Mouse (Mus musculus) embryonic facial prominence, embryonic 14.5 days (tissue): ENCODE measurements around the gene Cenpn. TPM values are rescaled to one million over a fixed set of nuclear protein-coding genes. Genes with fewer than 3 reads are reported as not detected.

Experiments
- ATAC-seq: fragments of 200-750 bp; cut with Nextera tagmentation; 2 replicates; pipeline ENCODE4 v1.8.0; 2017; ENCODE audit warnings: low read depth, moderate number of reproducible peaks, moderate TSS enrichment
- DNase-seq: peaks from one replicate; pipeline ENCODE4 v3.0.0-alpha.2; 2015; ENCODE audit warnings: low spot score
- H3K27ac ChIP-seq: fragments of 300-500 bp; sonication (generic); replicated peaks from 2 replicates; pipeline ENCODE4 v1.5.1; 2014; ENCODE audit warnings: low read depth, mild to moderate bottlenecking, low read length, moderate library complexity
- H3K27me3 ChIP-seq: fragments of 300-500 bp; sonication (generic); replicated peaks from 2 replicates; pipeline ENCODE4 v1.6.1; 2014; ENCODE audit warnings: low read length; ENCODE audit not compliant: control insufficient read depth, insufficient read depth
- H3K36me3 ChIP-seq: fragments of 300-500 bp; sonication (generic); 2 replicates; pipeline ENCODE4 v1.6.1; 2014; ENCODE audit warnings: low read length, mixed read lengths; ENCODE audit not compliant: control insufficient read depth, insufficient read depth
- H3K4me1 ChIP-seq: fragments of 300-500 bp; sonication (generic); 2 replicates; pipeline ENCODE4 v1.6.1; 2014; ENCODE audit warnings: antibody characterized with exemption, low read length; ENCODE audit not compliant: control insufficient read depth, insufficient read depth
- H3K4me2 ChIP-seq: fragments of 300-500 bp; sonication (generic); 2 replicates; pipeline ENCODE4 v1.6.1; 2014; ENCODE audit warnings: low read depth, mild to moderate bottlenecking, low read length, moderate library complexity, mixed read lengths
- H3K4me3 ChIP-seq: fragments of 300-500 bp; sonication (generic); 2 replicates; pipeline ENCODE4 v1.5.1; 2014; ENCODE audit warnings: low read depth, mild to moderate bottlenecking, low read length
- H3K9ac ChIP-seq: fragments of 300-500 bp; sonication (generic); 2 replicates; pipeline ENCODE4 v1.6.1; 2014; ENCODE audit warnings: low read depth, mild to moderate bottlenecking, low read length, moderate library complexity, mixed read lengths
- H3K9me3 ChIP-seq: fragments of 300-500 bp; sonication (generic); 2 replicates; pipeline ENCODE4 v1.6.1; 2016; ENCODE audit warnings: low read length; ENCODE audit not compliant: control insufficient read depth
- WGBS: fragments of 180-500 bp; shearing (Covaris S2); extraction: QIAGEN DNeasy Blood & Tissue Kit; methylation state at CpG from one replicate; pipeline ENCODE4 v1.1.7; 2014; 5-methylcytosine and 5-hydroxymethylcytosine counted together
- polyA plus RNA-seq: library from polyadenylated mRNA; unstranded; fragments of >200 nt; fragmentation: Nextera tagmentation; extraction: Ambion mirVana; gene quantifications from 2 replicates; pipeline ENCODE4 v1.2.1, GENCODE M21; 2014

Gene Cenpn
- polyA plus RNA-seq, 1 experiment from 2014 or later: 27.9 TPM

DNA sequence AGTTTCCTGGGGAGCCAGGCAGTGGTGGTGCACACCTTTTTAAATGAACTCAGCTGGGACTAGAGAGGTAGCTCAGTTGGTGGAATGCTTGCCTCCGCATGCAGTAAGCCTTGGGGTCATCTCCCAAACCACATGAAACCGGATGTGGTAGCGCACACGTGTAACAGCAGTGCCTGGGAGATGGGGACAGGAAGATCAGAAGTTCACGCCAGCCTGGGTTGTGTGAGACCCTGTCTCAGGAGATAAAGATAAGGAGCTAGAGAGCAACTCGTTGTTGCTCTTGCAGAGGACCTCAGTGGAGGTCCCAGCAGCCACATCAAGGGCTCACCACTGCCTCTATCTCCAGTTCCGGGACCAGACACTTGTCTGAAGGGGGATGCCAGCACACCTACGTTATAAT is 2.0 kb downstream of the Cenpn start:
- peaks cover 19% of the 10 kb centered on the region; the same call in 1 of the 2 replicates for H3K36me3 ChIP-seq
- no peak overlapping the region for H3K4me2 ChIP-seq
- no peaks in the 10 kb centered on the region for H3K9me3 ChIP-seq
- H3K9ac ChIP-seq: no peak overlapping the region
- no peak for DNase-seq
- no peaks in the 10 kb centered on the region for H3K27me3 ChIP-seq
- no peak overlapping the region for H3K4me3 ChIP-seq
- WGBS: 93% methylated on average over 8 of the region's 8 CpGs
- ATAC-seq: no peak
- peaks cover 12% of the 10 kb centered on the region for H3K4me1 ChIP-seq
- no peak overlapping the region for H3K27ac ChIP-seq

DNA sequence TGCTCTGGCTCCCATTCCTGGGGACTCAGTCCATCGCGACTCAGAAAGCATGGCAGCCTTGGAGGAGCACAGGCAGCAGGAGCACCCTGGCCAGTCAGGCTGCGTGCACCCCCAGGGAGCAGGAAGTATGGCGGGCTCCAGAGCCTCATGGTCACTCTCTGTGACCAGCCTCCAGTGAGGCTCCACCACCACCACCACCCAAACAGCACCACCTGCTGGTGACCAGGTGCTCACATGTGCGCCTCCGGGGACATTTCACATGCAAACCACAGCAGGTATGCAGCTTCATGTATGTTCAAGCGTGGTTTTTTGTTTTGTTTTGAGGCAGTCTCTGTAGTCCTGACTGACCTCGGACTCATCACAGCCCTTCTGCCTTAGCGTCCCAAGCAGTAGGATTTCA is 6.3 kb downstream of the Cenpn start:
- DNase-seq: no peak
- Histone ChIP-seq H3K9ac (no peak overlapping the region), H3K9me3 (no peaks in the 10 kb centered on the region), H3K27me3 (no peaks in the 10 kb centered on the region), H3K4me3 (no peak overlapping the region), H3K36me3 (peaks cover 51% of the 10 kb centered on the region), H3K27ac (no peak overlapping the region), H3K4me1 (no peaks in the 10 kb centered on the region), H3K4me2 (no peak overlapping the region)
- WGBS: 83% methylated on average over 8 of the region's 9 CpGs
- ATAC-seq: no peak

DNA sequence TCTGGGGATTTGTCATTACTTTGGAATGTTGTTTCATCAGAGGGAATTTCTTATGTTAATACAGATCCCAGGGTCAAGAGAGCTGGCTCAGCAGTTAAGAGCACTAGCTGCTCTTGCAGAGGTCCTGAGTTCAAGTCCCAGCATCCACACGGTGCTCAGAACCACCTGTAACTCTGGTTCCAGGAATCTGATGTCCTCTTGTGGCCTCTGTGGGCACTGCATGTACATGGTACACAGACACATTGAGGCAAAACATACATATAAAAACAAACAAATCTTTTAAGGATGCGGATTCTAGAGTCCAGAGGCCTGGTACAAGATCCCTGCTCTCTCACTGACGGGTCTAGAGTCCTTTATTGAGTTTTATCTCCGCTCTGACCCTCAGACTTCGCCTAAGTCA is 7.1 kb downstream of the Cenpn start:
- Histone ChIP-seq H3K36me3 (peaks cover 58% of the 10 kb centered on the region), H3K27ac (no peak overlapping the region), H3K9me3 (no peaks in the 10 kb centered on the region), H3K4me1 (no peaks in the 10 kb centered on the region), H3K4me3 (no peak overlapping the region), H3K9ac (no peak overlapping the region), H3K27me3 (no peaks in the 10 kb centered on the region), H3K4me2 (no peak overlapping the region)
- DNase-seq (no peak), ATAC-seq (no peak)
- WGBS: 85% methylated on average over 5 of the region's 5 CpGs

DNA sequence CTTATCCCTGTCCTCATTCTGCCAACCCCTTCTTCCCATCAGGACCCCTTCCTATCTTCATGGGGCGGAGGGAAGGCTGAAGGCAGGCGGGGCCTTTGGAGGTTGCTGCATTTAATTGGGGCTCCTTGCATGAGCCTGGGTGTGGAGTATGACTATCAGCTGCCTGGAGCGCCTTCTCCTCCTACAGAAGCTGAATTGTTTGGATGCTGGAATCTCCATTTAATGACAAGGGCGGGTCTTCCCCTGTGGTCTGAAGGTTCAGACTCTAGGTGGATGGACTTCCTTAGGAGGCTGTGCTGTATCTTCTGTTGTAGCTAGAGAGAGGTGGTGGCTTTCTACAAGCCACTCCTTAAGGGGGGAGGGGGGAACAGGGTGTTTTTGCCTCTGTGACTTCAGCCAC is 13.4 kb downstream of the Cenpn start:
- H3K9ac ChIP-seq: no peak overlapping the region
- no peaks in the 10 kb centered on the region for H3K4me1 ChIP-seq
- peaks cover 76% of the 10 kb centered on the region for H3K36me3 ChIP-seq
- no peak overlapping the region for H3K4me2 ChIP-seq
- H3K27me3 ChIP-seq: no peaks in the 10 kb centered on the region
- no peak overlapping the region for H3K4me3 ChIP-seq
- DNase-seq: no peak
- H3K9me3 ChIP-seq: no peaks in the 10 kb centered on the region
- ATAC-seq: no peak
- H3K27ac ChIP-seq: no peak overlapping the region
- 88% methylated on average over 4 of the region's 4 CpGs for WGBS

DNA sequence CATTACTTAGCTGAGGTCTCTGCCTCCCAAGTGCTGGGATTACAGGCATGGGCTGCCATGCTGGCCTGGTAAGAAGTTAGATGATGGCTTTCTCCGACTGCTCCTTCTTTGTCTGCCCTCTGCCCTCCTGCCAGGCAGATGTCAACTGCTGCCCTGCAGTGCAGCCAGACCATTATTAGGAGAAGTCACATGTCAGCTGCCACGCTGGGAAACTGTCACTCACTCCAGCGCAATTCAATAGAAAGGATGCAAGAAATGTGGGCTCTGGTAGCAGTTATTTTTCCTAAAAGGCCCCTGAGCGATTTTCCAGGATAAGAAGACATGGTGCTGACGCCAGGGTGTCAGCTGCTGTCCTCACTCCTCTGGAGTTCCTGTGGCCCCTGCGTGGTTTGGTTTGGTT is 14.0 kb downstream of the Cenpn start:
- H3K27ac ChIP-seq: no peak overlapping the region
- H3K27me3 ChIP-seq: no peaks in the 10 kb centered on the region
- no peak overlapping the region for H3K4me2 ChIP-seq
- H3K36me3 ChIP-seq: peaks cover 76% of the 10 kb centered on the region
- no peaks in the 10 kb centered on the region for H3K9me3 ChIP-seq
- no peak for DNase-seq
- H3K9ac ChIP-seq: no peak overlapping the region
- H3K4me1 ChIP-seq: no peaks in the 10 kb centered on the region
- no peak overlapping the region for H3K4me3 ChIP-seq
- WGBS: 79% methylated on average over 6 of the region's 6 CpGs
- no peak for ATAC-seq

DNA sequence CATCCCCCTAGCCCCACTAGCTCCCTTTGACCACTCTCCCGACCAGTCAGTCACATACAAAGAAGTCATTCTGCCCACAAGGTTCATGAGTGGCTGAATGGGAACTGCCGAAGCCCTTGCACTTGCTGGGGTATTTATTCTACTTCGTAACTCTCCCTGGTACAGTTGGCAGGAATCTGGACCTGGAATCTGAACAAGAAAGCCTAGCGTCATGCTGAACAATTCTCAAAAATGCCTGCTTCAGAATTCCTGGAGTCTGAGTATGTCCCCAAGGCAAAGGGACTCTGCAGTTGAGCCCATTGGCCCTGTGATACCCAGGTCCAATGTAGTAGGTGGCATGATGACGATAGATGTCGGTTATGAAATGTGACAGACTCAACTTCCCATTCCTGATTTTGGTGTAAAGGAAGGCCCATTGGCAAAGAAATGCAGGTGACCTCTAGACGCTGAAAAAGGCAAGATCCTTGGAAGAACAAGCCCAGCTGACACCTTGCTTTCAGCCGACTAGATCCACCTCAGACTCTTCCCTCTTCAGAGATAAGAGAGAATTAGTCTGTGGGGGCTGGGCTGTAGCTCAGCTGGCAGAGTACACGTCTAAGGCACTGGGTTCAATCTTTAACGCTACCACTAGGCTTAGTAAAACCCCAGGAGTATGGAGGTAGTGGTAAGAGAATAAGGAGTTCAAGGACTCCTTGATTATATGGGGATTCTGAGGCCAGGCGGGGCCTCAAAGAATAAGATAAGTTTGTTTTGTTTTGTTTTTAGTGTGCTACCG is 20.9 kb downstream of the Cenpn start:
- no peak overlapping the region for H3K27ac ChIP-seq
- H3K9ac ChIP-seq: no peak overlapping the region
- ATAC-seq (no peak), DNase-seq (no peak)
- WGBS: 80% methylated on average over 12 of the region's 12 CpGs
- H3K36me3 ChIP-seq: peaks cover 20% of the 10 kb centered on the region; the same call in 1 of the 2 replicates
- H3K4me2 ChIP-seq: peak overlapping the region; percentile 85
- H3K4me1 ChIP-seq: 0 out of 2 replicates have a peak, but pooled peaks cover 6% of the 10 kb centered on the region
- peak overlapping the region; percentile 88 for H3K4me3 ChIP-seq
- H3K27me3 ChIP-seq: no peaks in the 10 kb centered on the region
- no peaks in the 10 kb centered on the region for H3K9me3 ChIP-seq

DNA sequence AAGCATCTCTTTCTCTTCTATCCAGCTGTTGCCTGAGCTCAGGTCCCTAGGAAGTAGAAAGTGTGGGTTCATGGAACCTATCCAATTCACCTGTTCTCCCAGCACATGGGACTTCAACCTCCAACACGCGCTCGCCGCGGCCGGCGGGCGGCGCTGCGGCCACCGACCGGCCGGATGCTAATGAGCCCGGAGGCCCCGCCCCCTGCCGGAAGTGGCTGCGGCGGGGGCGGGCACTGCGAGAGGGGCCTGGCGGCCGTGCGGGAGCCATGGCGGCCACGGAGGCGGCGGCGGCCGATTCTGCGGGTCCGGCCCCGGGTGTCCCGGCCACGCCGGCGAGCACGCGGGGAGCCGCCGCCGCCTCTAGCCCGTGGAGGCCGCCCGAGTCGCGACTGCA is 21.6 kb downstream of the Cenpn start, which contains the start of gene Atmin:
Gene Atmin, plus strand, starts transcription at position 233 of the 394 bp plus-strand sequence.
- Histone ChIP-seq H3K4me2 (peak within 1 kb of the TSS; percentile 85), H3K9me3 (no peaks in the 10 kb centered on the region), H3K9ac (peak within 1 kb of the TSS; percentile 89), H3K27me3 (no peaks in the 10 kb centered on the region), H3K4me1 (0 out of 2 replicates have a peak, but pooled peaks cover 6% of the 10 kb centered on the region), H3K36me3 (peaks cover 13% of the 10 kb centered on the region; the same call in 1 of the 2 replicates), H3K4me3 (peak within 1 kb of the TSS; percentile 88), H3K27ac (no peak within 1 kb of the TSS)
- WGBS: under 1% methylated on average over 16 of the region's 46 CpGs
- DNase-seq (peak; percentile 93), ATAC-seq (peak; percentile 90)

DNA sequence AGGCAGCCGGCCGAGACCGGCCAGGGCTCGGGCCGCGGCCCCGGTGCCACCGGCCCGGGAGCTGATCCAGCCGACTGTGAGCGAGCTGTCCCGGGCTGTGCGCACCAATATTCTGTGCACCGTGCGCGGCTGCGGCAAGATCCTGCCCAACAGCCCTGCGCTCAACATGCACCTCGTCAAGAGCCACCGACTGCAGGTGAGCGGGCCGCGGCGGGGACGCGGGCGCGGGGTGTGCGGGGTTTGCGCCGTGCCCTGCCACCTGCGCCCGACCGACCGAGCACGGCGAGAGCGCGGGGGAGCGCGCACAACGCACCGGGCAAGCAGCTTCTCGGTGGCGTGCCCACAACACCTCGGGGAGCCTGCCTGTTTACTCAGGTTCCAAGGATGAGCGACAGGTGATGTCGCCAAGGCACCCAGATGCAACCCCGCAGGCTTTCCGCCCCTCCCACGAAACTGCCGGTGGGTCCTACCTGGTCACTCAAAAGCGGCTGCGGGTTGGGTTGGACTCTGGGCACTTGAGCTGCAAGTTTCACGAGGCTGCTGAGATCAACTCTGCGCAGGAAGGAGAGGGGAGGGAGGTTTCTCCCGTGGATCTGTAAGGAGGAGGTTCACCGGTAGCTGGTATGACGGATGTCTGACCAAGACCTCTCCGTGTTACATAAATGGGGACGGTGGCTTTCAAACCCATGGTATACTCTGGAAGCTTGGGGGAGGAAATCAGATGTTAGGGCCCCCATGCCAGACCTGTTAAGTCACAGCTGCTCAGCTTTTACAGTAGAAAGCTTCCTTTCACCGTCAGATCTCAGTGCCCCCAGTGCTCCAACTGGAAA is 22.2 kb downstream of the Cenpn start:
- Histone ChIP-seq H3K4me2 (peak overlapping the region; percentile 85), H3K27ac (no peak overlapping the region), H3K27me3 (no peaks in the 10 kb centered on the region), H3K9ac (peak overlapping the region; percentile 89), H3K4me1 (0 out of 2 replicates have a peak, but pooled peaks cover 6% of the 10 kb centered on the region), H3K9me3 (no peaks in the 10 kb centered on the region), H3K36me3 (peaks cover 9% of the 10 kb centered on the region; the same call in 1 of the 2 replicates), H3K4me3 (peak overlapping the region; percentile 88)
- 0% methylated on average over 22 of the region's 62 CpGs for WGBS
- DNase-seq: peak; percentile 15
- ATAC-seq: peak; percentile 65
